Mouse (Mus musculus): Measurements from ENCODE around the gene Hoxa3. TPM values are rescaled to one million over a fixed set of nuclear protein-coding genes. Genes with fewer than 3 reads are reported as not detected.

The Hoxa3 gene
- total and polyA plus RNA-seq, 3 experiments: 0.08 to 0.38 (median 0.34) TPM

DNA sequence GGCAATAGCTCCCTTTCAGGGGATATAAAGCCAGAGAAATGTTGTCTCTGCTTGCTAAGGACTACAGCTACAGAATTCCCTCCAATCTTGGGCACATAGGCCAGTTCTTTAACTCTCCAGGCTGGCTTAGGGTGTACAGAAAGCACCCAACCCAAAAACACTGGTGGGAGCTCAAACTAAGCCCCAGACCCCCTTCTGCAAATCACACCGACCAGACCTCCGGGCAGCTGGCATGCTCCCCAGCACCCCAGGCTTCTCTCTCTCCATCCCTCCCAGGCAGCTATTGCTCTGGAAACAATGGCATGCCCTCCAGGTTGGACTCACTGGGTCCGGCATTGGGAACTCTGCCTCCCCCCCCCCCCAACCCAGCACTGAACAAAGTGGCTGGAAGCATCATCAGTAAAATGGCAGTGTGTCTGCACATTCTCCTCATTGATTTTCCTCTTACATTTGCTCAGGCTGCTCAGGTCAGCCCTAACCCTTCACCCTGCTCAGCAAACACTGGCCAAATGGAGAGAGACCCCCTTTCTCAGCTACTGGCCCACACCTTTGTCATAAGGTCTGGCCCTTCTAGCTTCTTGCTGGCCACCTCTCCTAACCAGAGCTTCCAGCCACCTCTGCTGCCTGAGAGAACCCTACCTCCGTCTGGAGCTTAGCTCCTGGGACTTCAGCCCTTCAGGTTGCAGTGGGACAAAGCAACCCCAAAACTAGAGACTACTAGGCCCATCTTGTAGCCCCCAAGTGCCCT, 34.0 kb downstream of the Hoxa3 start:
- Histone ChIP-seq H3K9me3 (replicated peaks; ENCODE audit: low read length) (peaks cover 5% of the 10 kb centered on the region), H3K36me3 (replicated peaks in 1 of 2; ENCODE audit: control insufficient read depth in 1 of 2, insufficient read depth in 1 of 2, low read length in 1 of 2) (no peaks in the 10 kb centered on the region), H3K4me2 (ENCODE audit: insufficient read depth, low read depth, poor library complexity, severe bottlenecking) (no peak overlapping the region), H3K4me1 (ENCODE audit: control insufficient read depth in 1 of 2, insufficient read depth in 2 of 2) (no peaks in the 10 kb centered on the region), H3K27ac (ENCODE audit: insufficient read depth, low read depth) (no peak overlapping the region), H3K9ac (ENCODE audit: insufficient read depth, low read depth) (no peak overlapping the region), H3K4me3 (replicated peaks in 1 of 3; ENCODE audit: low read depth in 2 of 3, low read length in 2 of 3, poor library complexity in 1 of 3) (no peak overlapping the region), H3K27me3 (replicated peaks) (no peaks in the 10 kb centered on the region), H3K79me2 (replicated peaks; ENCODE audit: control insufficient read depth, extremely low read depth, insufficient read depth, poor library complexity, severe bottlenecking) (no peaks in the 10 kb centered on the region)
- no peak for TF ChIP-seq ZC3H11A (IDR thresholded peaks at IDR 0.05; ENCODE audit: low read depth, low read length)
- no peak for TF ChIP-seq POLR2AphosphoS2 (IDR thresholded peaks at IDR 0.05; ENCODE audit: low read depth, low read length)
- no peak for TF ChIP-seq ETS1 (conservative IDR thresholded peaks at IDR 0.05; ENCODE audit: low read depth, low read length)
- dilution Hi-C loops (cut with MboI; ENCODE audit: extremely low pct_ligation_motif_present, extremely low pct_unique_long_range_greater_than_20kb, low sequenced_read_pairs): no loop called here
- no peak for DNase-seq (ENCODE audit: extremely low read depth)
- in situ Hi-C loops (cut with MboI; ENCODE audit: low pct_ligation_motif_present, low pct_unique_long_range_greater_than_20kb, low sequenced_read_pairs): no loop called here

DNA sequence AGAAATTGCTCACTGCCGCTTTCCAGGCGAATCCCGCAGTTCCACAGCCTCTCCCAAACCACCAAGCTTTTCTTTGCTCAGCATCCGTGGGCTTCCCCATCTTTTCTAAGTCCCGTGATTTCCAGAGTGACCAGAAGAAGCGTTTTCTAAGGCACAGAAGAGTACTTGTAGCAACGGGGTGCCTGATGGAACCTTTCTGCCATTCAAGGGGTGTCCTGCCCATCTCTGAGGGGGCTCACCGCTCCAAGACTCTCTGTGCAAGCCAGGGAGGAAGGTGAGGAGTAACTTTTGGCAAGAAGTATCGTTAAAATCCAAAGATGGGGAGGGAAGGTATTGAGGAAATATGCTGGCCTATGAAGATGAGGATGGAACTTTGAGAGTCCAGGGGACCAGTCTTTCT, 35.3 kb downstream of the Hoxa3 start:
- Histone ChIP-seq H3K4me1 (ENCODE audit: control insufficient read depth in 1 of 2, insufficient read depth in 2 of 2) (no peaks in the 10 kb centered on the region), H3K36me3 (replicated peaks in 1 of 2; ENCODE audit: control insufficient read depth in 1 of 2, insufficient read depth in 1 of 2, low read length in 1 of 2) (no peaks in the 10 kb centered on the region), H3K27me3 (replicated peaks) (no peaks in the 10 kb centered on the region), H3K9me3 (replicated peaks; ENCODE audit: low read length) (peaks cover 5% of the 10 kb centered on the region), H3K4me3 (replicated peaks in 1 of 3; ENCODE audit: low read depth in 2 of 3, low read length in 2 of 3, poor library complexity in 1 of 3) (no peak overlapping the region), H3K9ac (ENCODE audit: insufficient read depth, low read depth) (no peak overlapping the region), H3K4me2 (ENCODE audit: insufficient read depth, low read depth, poor library complexity, severe bottlenecking) (no peak overlapping the region), H3K79me2 (replicated peaks; ENCODE audit: control insufficient read depth, extremely low read depth, insufficient read depth, poor library complexity, severe bottlenecking) (no peaks in the 10 kb centered on the region), H3K27ac (ENCODE audit: insufficient read depth, low read depth) (no peak overlapping the region)
- TF ChIP-seq ZC3H11A (IDR thresholded peaks at IDR 0.05; ENCODE audit: low read depth, low read length): no peak
- TF ChIP-seq TBP (conservative IDR thresholded peaks at IDR 0.05; ENCODE audit: low read depth, low read length): no peak
- TF ChIP-seq BHLHE40 (IDR thresholded peaks at IDR 0.05; ENCODE audit: low read depth, low read length): no peak
- TF ChIP-seq NRF1 (IDR thresholded peaks at IDR 0.05; ENCODE audit: low read depth, low read length): no peak
- no peak for TF ChIP-seq SMC3 (IDR thresholded peaks at IDR 0.05; ENCODE audit: low read depth, low read length)
- no peak for TF ChIP-seq MAZ (IDR thresholded peaks at IDR 0.05; ENCODE audit: low read depth, low read length)
- TF ChIP-seq CHD2 (IDR thresholded peaks at IDR 0.05; ENCODE audit: low read length): no peak
- no peak for TF ChIP-seq E2F4 (IDR thresholded peaks at IDR 0.05; ENCODE audit: insufficient replicate concordance, low read depth, low read length)
- no peak for TF ChIP-seq ELF1 (IDR thresholded peaks at IDR 0.05; ENCODE audit: low read depth, low read length)
- no peak for TF ChIP-seq USF2 (conservative IDR thresholded peaks at IDR 0.05; ENCODE audit: low read depth, low read length)
- no peak for TF ChIP-seq ZKSCAN1 (IDR thresholded peaks at IDR 0.05; ENCODE audit: borderline replicate concordance, low read depth, low read length)
- in situ Hi-C loops (cut with MboI; ENCODE audit: low pct_ligation_motif_present, low pct_unique_long_range_greater_than_20kb, low sequenced_read_pairs): no loop called here
- DNase-seq (ENCODE audit: extremely low read depth): no peak
- dilution Hi-C loops (cut with MboI; ENCODE audit: extremely low pct_ligation_motif_present, extremely low pct_unique_long_range_greater_than_20kb, low sequenced_read_pairs): no loop called here

Measured in CH12.LX (cell line).